Mouse (Mus musculus): ENCODE measurements around the gene Slc23a4.

- TF ChIP-seq CTCF (IDR thresholded peaks at IDR 0.05 in 2 of 3, conservative IDR thresholded peaks at IDR 0.05 in 1 of 3; ENCODE audit: control insufficient read depth in 1 of 3, insufficient read depth in 1 of 3, low read depth in 2 of 3, low read length in 3 of 3, poor library complexity in 1 of 3, severe bottlenecking in 1 of 3), result no peak
- no peak for TF ChIP-seq TCF12 (IDR thresholded peaks at IDR 0.05; ENCODE audit: low read depth, low read length)
- TF ChIP-seq GATA1 (IDR thresholded peaks at IDR 0.05; ENCODE audit: low read depth, low read length), result no peak
- no peak for TF ChIP-seq POLR2AphosphoS2 (IDR thresholded peaks at IDR 0.05; ENCODE audit: low read length)
- no peak for TF ChIP-seq POLR2A (IDR thresholded peaks at IDR 0.05; ENCODE audit: control insufficient read depth in 1 of 2, insufficient read depth in 1 of 2, low read depth in 1 of 2, low read length in 2 of 2, poor library complexity in 1 of 2)
- no peak for TF ChIP-seq SMC3 (IDR thresholded peaks at IDR 0.05; ENCODE audit: low read depth, low read length)
- TF ChIP-seq CHD1 (IDR thresholded peaks at IDR 0.05; ENCODE audit: low read depth, low read length), result no peak
- no peak for TF ChIP-seq MAZ (IDR thresholded peaks at IDR 0.05; ENCODE audit: low read depth, low read length)
- TF ChIP-seq TBP (IDR thresholded peaks at IDR 0.05; ENCODE audit: low read depth, low read length), result no peak
Measured at GRCm38 (mm10) chr6:34941496-34941895, 46.7 kb downstream of the Slc23a4 start.
